8 mouse cellular contexts compared by ENCODE assay signal in genomic region chr14:47298408-47298792, GRCm38 (mm10). TPM values are rescaled to one million over a fixed set of nuclear protein-coding genes. Genes with fewer than 3 reads are reported as not detected.
DNase-seq lines count a peak whose midpoint lies in the region; ATAC-seq and TF ChIP-seq lines count a peak whose summit lies in the region.

No protein-coding gene starts in this region.

- TF ChIP-seq EP300 in lung, postnatal 0 days (IDR thresholded peaks at IDR 0.05), result no peak

- TF ChIP-seq CTCF in lung, postnatal 0 days (IDR thresholded peaks at IDR 0.05), result no peak
- no peak for TF ChIP-seq CTCF in intestine, postnatal 0 days (IDR thresholded peaks at IDR 0.05; ENCODE audit: low read depth)

- H3K4me3 ChIP-seq in lung, postnatal 0 days (ENCODE audit: low read depth, low read length), result peak overlapping the region; percentile 89
- H3K4me3 ChIP-seq in intestine, postnatal 0 days (ENCODE audit: low read depth, low read length), result peak overlapping the region; percentile 88

- no peaks in the 10 kb centered on the region for H3K27me3 ChIP-seq in lung, postnatal 0 days (replicated peaks; ENCODE audit: insufficient read depth, low read length)
- H3K27me3 ChIP-seq in intestine, postnatal 0 days (replicated peaks; ENCODE audit: control insufficient read depth, insufficient read depth, low read length), result no peaks in the 10 kb centered on the region

- peak overlapping the region; percentile 98 for H3K27ac ChIP-seq in lung, postnatal 0 days (ENCODE audit: low read length)
- peak overlapping the region; percentile 96 for H3K27ac ChIP-seq in intestine, postnatal 0 days (ENCODE audit: low read depth, low read length)

- H3K4me1 ChIP-seq in lung, postnatal 0 days (ENCODE audit: insufficient read depth, low read depth, low read length), result peaks cover 9% of the 10 kb centered on the region; the same call in 1 of the 2 replicates
- H3K4me1 ChIP-seq in intestine, postnatal 0 days (replicated peaks; ENCODE audit: control insufficient read depth, insufficient read depth, low read length), result no peaks in the 10 kb centered on the region

- peak; percentile 69 for ATAC-seq in lung, postnatal 0 days
- peak; percentile 26 for ATAC-seq in intestine, postnatal 0 days

- DNase-seq in lung, postnatal 0 days (ENCODE audit: low spot score), result peak; percentile 24
- no peak for DNase-seq in lung, postnatal 14 days
- DNase-seq in embryo, embryonic 9.5 days (ENCODE audit: extremely low spot score), result peak; percentile 84
- peak; percentile 83 for DNase-seq in neural tube, embryonic 10.5 days (ENCODE audit: extremely low spot score, low spot score)
- DNase-seq in gastrocnemius, postnatal 25 days, result no peak
- no peak for DNase-seq in testis, postnatal 14 days (ENCODE audit: low spot score)
- no peak for DNase-seq in adrenal gland, postnatal 36 days

- WGBS in lung, postnatal 0 days, result under 1% methylated on average over 19 of the region's 38 CpGs
- WGBS in intestine, postnatal 0 days, result under 1% methylated on average over 34 of the region's 38 CpGs

- H3K36me3 ChIP-seq in lung, postnatal 0 days (ENCODE audit: insufficient read depth, low read length), result no peaks in the 10 kb centered on the region
- peaks cover 5% of the 10 kb centered on the region; the same call in 1 of the 2 replicates for H3K36me3 ChIP-seq in intestine, postnatal 0 days (ENCODE audit: control insufficient read depth, insufficient read depth)

- no peaks in the 10 kb centered on the region for H3K9me3 ChIP-seq in lung, postnatal 0 days (ENCODE audit: low read length)
- H3K9me3 ChIP-seq in intestine, postnatal 0 days (ENCODE audit: control insufficient read depth), result no peaks in the 10 kb centered on the region

- H3K9ac ChIP-seq in lung, postnatal 0 days (replicated peaks; ENCODE audit: low read depth), result peak overlapping the region; percentile 89
- H3K9ac ChIP-seq in intestine, postnatal 0 days (ENCODE audit: low read depth, low read length), result peak overlapping the region; percentile 98

- H3K4me2 ChIP-seq in lung, postnatal 0 days (replicated peaks; ENCODE audit: low read depth, low read length), result peak overlapping the region; percentile 54
- H3K4me2 ChIP-seq in intestine, postnatal 0 days (replicated peaks; ENCODE audit: low read depth), result peak overlapping the region; percentile 78

RNA-seq across cellular contexts. Expression of gene Mapk1ip1l, which starts 0.3 kb away (rescaled TPM):
- polyA plus RNA-seq in lung, postnatal 0 days (2015; fragmentation: Nextera tagmentation; extraction: Ambion mirVana), result 19.9 and 23.9 TPM in 2 replicates
- 30.8 and 31.2 TPM in 2 replicates for polyA plus RNA-seq in intestine, postnatal 0 days (2015; fragmentation: Nextera tagmentation; extraction: Ambion mirVana)
- total RNA-seq in gastrocnemius, postnatal 25 days (2021), result 10 to 100 TPM; 24.0 to 26.2 TPM
- 10 to 100 TPM; 79.2 to 82.5 TPM for total RNA-seq in adrenal gland, postnatal 36 days (2021)

RNA-seq across cellular contexts. Expression of gene Socs4, which starts 21.7 kb away (rescaled TPM):
- 2.5 and 3.3 TPM in 2 replicates for polyA plus RNA-seq in lung, postnatal 0 days (2015; fragmentation: Nextera tagmentation; extraction: Ambion mirVana)
- 4.3 and 5.3 TPM in 2 replicates for polyA plus RNA-seq in intestine, postnatal 0 days (2015; fragmentation: Nextera tagmentation; extraction: Ambion mirVana)
- total RNA-seq in gastrocnemius, postnatal 25 days (2021), result 1 to 10 TPM; 6.3 to 7.0 TPM
- 10 to 100 TPM; 20.8 to 23.1 TPM for total RNA-seq in adrenal gland, postnatal 36 days (2021)

RNA-seq across cellular contexts. Expression of gene Wdhd1, which starts 21.7 kb away (rescaled TPM):
- polyA plus RNA-seq in lung, postnatal 0 days (2015; fragmentation: Nextera tagmentation; extraction: Ambion mirVana), result 2.7 and 3.0 TPM in 2 replicates
- polyA plus RNA-seq in intestine, postnatal 0 days (2015; fragmentation: Nextera tagmentation; extraction: Ambion mirVana), result 4.5 and 4.6 TPM in 2 replicates
- under 1 TPM; 0.36 to 0.62 TPM for total RNA-seq in gastrocnemius, postnatal 25 days (2021)
- total RNA-seq in adrenal gland, postnatal 36 days (2021), result 1 to 10 TPM; 1.9 to 3.0 TPM

Comparison
In these comparisons a context has a peak if more than half of its experiments do, and no peak if none do; other contexts are left out.
1. DNase-seq: peak in lung, postnatal 0 days (single experiment), embryo, embryonic 9.5 days (single experiment) and neural tube, embryonic 10.5 days (single experiment); none in lung, postnatal 14 days (single experiment), gastrocnemius, postnatal 25 days (single experiment), testis, postnatal 14 days (single experiment) and adrenal gland, postnatal 36 days (0 of 2).